Mouse (Mus musculus): ENCODE measurements around the gene Vtcn1. TPM values are rescaled to one million over a fixed set of nuclear protein-coding genes. Genes with fewer than 3 reads are reported as not detected.

Vtcn1 gene
- polyA plus RNA-seq, 1 experiment from 2014 or later = not detected

- H3K4me1 ChIP-seq (replicated peaks) = peaks cover 7% of the 10 kb centered on the region
- H3K9ac ChIP-seq = no peak overlapping the region
- H3K4me2 ChIP-seq = no peak overlapping the region
- no peaks in the 10 kb centered on the region for H3K27me3 ChIP-seq
- no peak overlapping the region for H3K4me3 ChIP-seq
- ATAC-seq (ENCODE audit: low read depth) = no peak
- WGBS = 94% methylated on average over 23 of the region's 23 CpGs
- H3K27ac ChIP-seq (replicated peaks) = no peak overlapping the region
- H3K9me3 ChIP-seq = no peaks in the 10 kb centered on the region
- H3K36me3 ChIP-seq = peaks cover 86% of the 10 kb centered on the region
Measured at GRCm38 (mm10) chr3:100931332-100932076, 106.2 kb downstream of the Vtcn1 start.

- no peak overlapping the region for H3K4me2 ChIP-seq
- H3K36me3 ChIP-seq = peaks cover 89% of the 10 kb centered on the region
- ATAC-seq (ENCODE audit: low read depth) = no peak
- no peak overlapping the region for H3K9ac ChIP-seq
- H3K27ac ChIP-seq (replicated peaks) = no peak overlapping the region
- 76% methylated on average over 11 of the region's 11 CpGs for whole genome bisulfite sequencing
- no peaks in the 10 kb centered on the region for H3K27me3 ChIP-seq
- H3K4me3 ChIP-seq = no peak overlapping the region
- no peaks in the 10 kb centered on the region for H3K4me1 ChIP-seq (replicated peaks)
- H3K9me3 ChIP-seq = no peaks in the 10 kb centered on the region
Measured at GRCm38 (mm10) chr3:100932077-100932944, 107.1 kb downstream of the Vtcn1 start.

- ATAC-seq (ENCODE audit: low read depth) = no peak
- Histone ChIP-seq H3K4me2 (no peak overlapping the region), H3K9ac (no peak overlapping the region)
Measured at GRCm38 (mm10) chr3:100935521-100935920, 110.3 kb downstream of the Vtcn1 start.

GRCm38 (mm10) chr3:100936201-100936600 lies 110.9 kb downstream of the Vtcn1 start:
- Histone ChIP-seq H3K9me3 (no peaks in the 10 kb centered on the region), H3K4me2 (no peak overlapping the region), H3K4me3 (no peak overlapping the region), H3K9ac (no peak overlapping the region), H3K27ac (replicated peaks) (no peak overlapping the region), H3K36me3 (peaks cover 81% of the 10 kb centered on the region), H3K4me1 (replicated peaks) (no peaks in the 10 kb centered on the region), H3K27me3 (no peaks in the 10 kb centered on the region)
- no peak for ATAC-seq (ENCODE audit: low read depth)
- WGBS = 93% methylated on average over 6 of the region's 6 CpGs

More at GRCm38 (mm10) chr3:100935521-100935920, 110.3 kb downstream of the Vtcn1 start:
- Histone ChIP-seq H3K27me3 (no peaks in the 10 kb centered on the region), H3K36me3 (peaks cover 82% of the 10 kb centered on the region), H3K4me1 (replicated peaks) (no peaks in the 10 kb centered on the region), H3K4me3 (no peak overlapping the region), H3K9me3 (no peaks in the 10 kb centered on the region), H3K27ac (replicated peaks) (no peak overlapping the region)
- 71% methylated on average over 6 of the region's 6 CpGs for WGBS

- WGBS = 93% methylated on average over 4 of the region's 4 CpGs
- H3K36me3 ChIP-seq = peaks cover 71% of the 10 kb centered on the region
- H3K27ac ChIP-seq (replicated peaks) = no peak overlapping the region
- H3K4me2 ChIP-seq = no peak overlapping the region
- H3K27me3 ChIP-seq = no peaks in the 10 kb centered on the region
- no peak overlapping the region for H3K9ac ChIP-seq
- ATAC-seq (ENCODE audit: low read depth) = no peak
- H3K9me3 ChIP-seq = no peaks in the 10 kb centered on the region
- no peak overlapping the region for H3K4me3 ChIP-seq
- H3K4me1 ChIP-seq (replicated peaks) = no peaks in the 10 kb centered on the region
Measured at GRCm38 (mm10) chr3:100938211-100938610, 113.0 kb downstream of the Vtcn1 start.

GRCm38 (mm10) chr3:100940496-100941037 lies 115.3 kb downstream of the Vtcn1 start:
- no peak overlapping the region for H3K9ac ChIP-seq
- peaks cover 66% of the 10 kb centered on the region for H3K36me3 ChIP-seq
- no peak for ATAC-seq (ENCODE audit: low read depth)
- 93% methylated on average over 4 of the region's 4 CpGs for WGBS
- H3K9me3 ChIP-seq = no peaks in the 10 kb centered on the region
- no peak overlapping the region for H3K4me3 ChIP-seq
- H3K4me1 ChIP-seq (replicated peaks) = no peaks in the 10 kb centered on the region
- no peaks in the 10 kb centered on the region for H3K27me3 ChIP-seq
- H3K4me2 ChIP-seq = no peak overlapping the region
- no peak overlapping the region for H3K27ac ChIP-seq (replicated peaks)

Other genes starting within 250 kb of the Vtcn1 start
- 40.9 and 47.1 TPM in 2 replicates for gene Man1a2, start 140.0 kb upstream of the Vtcn1 start, polyA plus RNA-seq (2015; fragmentation: Nextera tagmentation; extraction: Ambion mirVana)
- gene Trim45, start 96.7 kb downstream of the Vtcn1 start, polyA plus RNA-seq (2015; fragmentation: Nextera tagmentation; extraction: Ambion mirVana) = 6.2 and 8.0 TPM in 2 replicates
- gene Ttf2, start 144.2 kb downstream of the Vtcn1 start, polyA plus RNA-seq (2015; fragmentation: Nextera tagmentation; extraction: Ambion mirVana) = 7.0 and 7.1 TPM in 2 replicates
- gene Cd101, start 204.1 kb downstream of the Vtcn1 start, polyA plus RNA-seq (2015; fragmentation: Nextera tagmentation; extraction: Ambion mirVana) = 0.11 TPM in 1 of 2 replicates, not detected in the other

Data from neural tube, embryonic 13.5 days (tissue).